ENCODE assay signal across 25 mouse cellular contexts in the genomic region with DNA sequence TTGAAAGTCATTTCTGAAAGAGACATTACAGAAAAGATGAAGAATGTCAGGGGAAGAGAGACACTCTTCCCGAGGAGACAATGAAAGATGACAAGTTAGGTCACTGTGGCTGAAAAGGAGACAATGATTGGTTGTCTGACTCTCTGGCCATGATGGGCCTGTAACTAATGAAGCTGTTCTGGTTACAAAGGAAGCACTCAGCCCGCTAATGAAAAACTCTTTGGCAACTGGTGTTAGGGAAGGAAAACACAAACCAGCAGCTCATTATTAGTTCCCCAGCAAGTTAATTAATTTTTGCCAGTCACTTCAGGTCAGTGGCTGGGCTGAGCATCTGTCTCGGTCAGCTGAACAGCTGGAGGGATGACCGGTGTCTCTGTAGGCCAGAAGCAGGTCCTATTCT.
DNase-seq lines count a peak whose midpoint lies in the region; ATAC-seq lines count a peak whose summit lies in the region.
"Had no signal": no experiment of that assay in that cellular context is flagged by ENCODE, and none has a peak within 500 bp of the region (broad histone marks: within the 10 kb centered on the region; RNA-seq: fewer than 3 reads in every experiment).

No protein-coding gene starts in this region.

- no peaks in the 10 kb centered on the region for H3K36me3 ChIP-seq in hindbrain, embryonic 15.5 days
- H3K36me3 ChIP-seq in hindbrain, embryonic 12.5 days, result no peaks in the 10 kb centered on the region
- H3K36me3 ChIP-seq: embryonic facial prominence, embryonic 12.5 days; intestine, embryonic 15.5 days; kidney, embryonic 15.5 days; limb, embryonic 13.5 days; lung, embryonic 15.5 days; midbrain, embryonic 10.5 days had no signal

- H3K4me2 ChIP-seq in hindbrain, embryonic 15.5 days, result no peak overlapping the region
- no peak overlapping the region for H3K4me2 ChIP-seq in hindbrain, embryonic 12.5 days (replicated peaks)
- H3K4me2 ChIP-seq: embryonic facial prominence, embryonic 12.5 days; intestine, embryonic 15.5 days; kidney, embryonic 15.5 days; limb, embryonic 13.5 days; lung, embryonic 15.5 days had no signal

- H3K4me3 ChIP-seq in hindbrain, embryonic 15.5 days, result no peak overlapping the region
- H3K4me3 ChIP-seq in hindbrain, embryonic 12.5 days, result no peak overlapping the region
- H3K4me3 ChIP-seq: embryonic facial prominence, embryonic 12.5 days; intestine, embryonic 15.5 days; kidney, embryonic 15.5 days; limb, embryonic 13.5 days; lung, embryonic 15.5 days; midbrain, embryonic 10.5 days had no signal

- no peak overlapping the region for H3K27ac ChIP-seq in hindbrain, embryonic 15.5 days (replicated peaks)
- H3K27ac ChIP-seq in hindbrain, embryonic 12.5 days, result no peak overlapping the region
- H3K27ac ChIP-seq: embryonic facial prominence, embryonic 12.5 days; intestine, embryonic 15.5 days; kidney, embryonic 15.5 days; limb, embryonic 13.5 days; liver, embryonic 14.5 days; lung, embryonic 15.5 days; midbrain, embryonic 10.5 days had no signal

- H3K27me3 ChIP-seq in hindbrain, embryonic 15.5 days, result no peaks in the 10 kb centered on the region
- no peaks in the 10 kb centered on the region for H3K27me3 ChIP-seq in hindbrain, embryonic 12.5 days
- H3K27me3 ChIP-seq: embryonic facial prominence, embryonic 12.5 days; intestine, embryonic 15.5 days; kidney, embryonic 15.5 days; limb, embryonic 13.5 days; lung, embryonic 15.5 days had no signal

- H3K9me3 ChIP-seq in hindbrain, embryonic 15.5 days, result no peaks in the 10 kb centered on the region
- H3K9me3 ChIP-seq in hindbrain, embryonic 12.5 days (replicated peaks), result no peaks in the 10 kb centered on the region
- H3K9me3 ChIP-seq: embryonic facial prominence, embryonic 12.5 days; intestine, embryonic 15.5 days; kidney, embryonic 15.5 days; limb, embryonic 13.5 days; lung, embryonic 15.5 days; midbrain, embryonic 10.5 days had no signal

- WGBS in hindbrain, embryonic 15.5 days, result 21% methylated on average over 4 of the region's 4 CpGs
- 25% methylated on average over 4 of the region's 4 CpGs for WGBS in hindbrain, embryonic 12.5 days

- 0 out of 2 replicates have a peak, but pooled peaks cover 4% of the 10 kb centered on the region for H3K4me1 ChIP-seq in hindbrain, embryonic 15.5 days (replicated peaks)
- no peaks in the 10 kb centered on the region for H3K4me1 ChIP-seq in hindbrain, embryonic 12.5 days
- H3K4me1 ChIP-seq: embryonic facial prominence, embryonic 12.5 days; intestine, embryonic 15.5 days; kidney, embryonic 15.5 days; limb, embryonic 13.5 days; lung, embryonic 15.5 days; midbrain, embryonic 10.5 days had no signal

- H3K9ac ChIP-seq in hindbrain, embryonic 15.5 days, result no peak overlapping the region
- H3K9ac ChIP-seq in hindbrain, embryonic 12.5 days, result no peak overlapping the region
- H3K9ac ChIP-seq: embryonic facial prominence, embryonic 12.5 days; forebrain, postnatal 0 days; intestine, embryonic 15.5 days; kidney, embryonic 15.5 days; limb, embryonic 13.5 days; liver, embryonic 14.5 days; lung, embryonic 15.5 days had no signal

- DNase-seq in embryo, embryonic 10.5 days (ENCODE audit: low spot score), result peak; percentile 16
- DNase-seq in embryo, embryonic 11 days, result no peak
- DNase-seq in MN1 (ENCODE audit: low spot score) (peak; percentile 83), liver (no peak)
- peak; percentile 4 for DNase-seq in mesoderm, embryonic 11.5 days (ENCODE audit: low read depth, low spot score)
- DNase-seq: adrenal gland, postnatal 25 days; cerebellum, adult 18-20 months; cerebellum, postnatal 25 days; forebrain, postnatal 0 days; heart, adult 11 months; heart, postnatal 36 days; lung, postnatal 4 days; right cerebral cortex, postnatal 14 days; spleen, adult 18-20 months; thymus, postnatal 25 days had no signal

- ATAC-seq in hindbrain, embryonic 15.5 days (ENCODE audit: low FRiP score, low read depth), result peak; percentile 45; the same call in 1 of the 2 replicates
- ATAC-seq in hindbrain, embryonic 12.5 days (ENCODE audit: low FRiP score), result no peak
- ATAC-seq: CD4-positive, CD25-positive, alpha-beta regulatory T cell, adult 4 months; forebrain, postnatal 0 days; intestine, embryonic 15.5 days had no signal

Comparison
In these comparisons a context has a peak if more than half of its experiments do, and no peak if none do; other contexts are left out.
1. DNase-seq: peak in embryo, embryonic 10.5 days (single experiment), MN1 (single experiment) and mesoderm, embryonic 11.5 days (single experiment); none in embryo, embryonic 11 days (single experiment) and liver (single experiment).